Mouse (Mus musculus) heart, adult 2 months (tissue): ENCODE results near the gene Nrf1. TPM values are rescaled to one million over a fixed set of nuclear protein-coding genes. Genes with fewer than 3 reads are reported as not detected.

Experiments used
- DNase-seq, 2 experiments: peaks; one replicate each; pipeline ENCODE4 v3.0.0; 2021
- H3K27ac ChIP-seq: fragments of 200-600 bp; 2 replicates; pipeline ENCODE4 v1.8.1; 2022
- H3K27me3 ChIP-seq: fragments of 200-500 bp; 2 replicates; pipeline ENCODE4 v1.6.1; 2012; ENCODE audit warnings: mild to moderate bottlenecking, low read length, inconsistent platforms, mixed read lengths; ENCODE audit not compliant: control insufficient read depth, insufficient read depth
- H3K36me3 ChIP-seq: fragments of 200-500 bp; 2 replicates; pipeline ENCODE4 v1.6.1; 2012; ENCODE audit warnings: low read length, inconsistent platforms; ENCODE audit not compliant: control insufficient read depth, insufficient read depth
- H3K4me1 ChIP-seq: fragments of 200-500 bp; 2 replicates; pipeline ENCODE4 v1.6.1; 2011; ENCODE audit warnings: low read length; ENCODE audit not compliant: control insufficient read depth, insufficient read depth
- H3K4me3 ChIP-seq: fragments of 200-600 bp; 2 replicates; pipeline ENCODE4 v1.8.1; 2022
- H3K79me2 ChIP-seq: fragments of 200-500 bp; replicated peaks from 2 replicates; pipeline ENCODE4 v1.6.1; 2012; ENCODE audit warnings: mild to moderate bottlenecking, inconsistent platforms, low read length, moderate library complexity, mixed read lengths; ENCODE audit not compliant: control insufficient read depth, insufficient read depth
- H3K9ac ChIP-seq: fragments of 200-500 bp; 2 replicates; pipeline ENCODE4 v1.6.1; 2012; ENCODE audit warnings: low read depth, mild to moderate bottlenecking, control low read depth, inconsistent platforms, low read length, mixed read lengths
- CTCF ChIP-seq: fragments of 200-600 bp; IDR thresholded peaks from 2 replicates; pipeline ENCODE4 v1.8.1; 2022; ENCODE audit warnings: antibody characterized with exemption, mild to moderate bottlenecking, moderate library complexity
- EP300 ChIP-seq: fragments of 200-500 bp; IDR thresholded peaks from 2 replicates; pipeline ENCODE4 v1.6.1; 2011; ENCODE audit warnings: low read depth, low read length, control low read depth; ENCODE audit not compliant: insufficient read depth
- POLR2A ChIP-seq: fragments of 200-500 bp; IDR thresholded peaks from 2 replicates; pipeline ENCODE4 v1.6.1; 2011; ENCODE audit warnings: mild to moderate bottlenecking, low read depth, low read length, control low read depth; ENCODE audit not compliant: insufficient read depth
- WGBS: fragments of 180-500 bp; shearing (Covaris S2); methylation state at CpG from one replicate; pipeline ENCODE4 v1.1.7; 2018; 5-methylcytosine and 5-hydroxymethylcytosine counted together
- intact Hi-C: fragments of 180-260 bp; cut with DNase I; formaldehyde crosslinking; loops from one replicate; pipeline ENCODE4 v1.15.1; 2025
- polyA plus RNA-seq: library from polyadenylated mRNA; depleted of rRNA; stranded (reverse); fragments of >200 nt; gene quantifications from 2 replicates; pipeline ENCODE4 v1.2.3, GENCODE M21; 2012
- total RNA-seq, 2 experiments: library from RNA; stranded (reverse); gene quantifications; 2 replicates each; pipeline ENCODE4 v1.2.3; 2021

Nrf1 gene
- total and polyA plus RNA-seq, 3 experiments: 12.7 to 13.9 (median 12.8) TPM

- Histone ChIP-seq H3K9ac (no peak overlapping the region), H3K27me3 (peaks cover 50% of the 10 kb centered on the region), H3K4me1 (peaks cover 2% of the 10 kb centered on the region), H3K4me3 (no peak overlapping the region), H3K27ac (no peak overlapping the region), H3K79me2 (no peaks in the 10 kb centered on the region), H3K36me3 (no peaks in the 10 kb centered on the region)
- DNase-seq: no peak
- intact Hi-C loops: no loop called here
- 38% methylated on average over 10 of the region's 10 CpGs for WGBS
- TF ChIP-seq CTCF: no peak
- TF ChIP-seq POLR2A: no peak
These were observed 124.2 kb downstream of the Nrf1 start for GRCm38 (mm10) chr6:30171967-30172366.

GRCm38 (mm10) chr6:30172441-30172819 is 124.6 kb downstream of the Nrf1 start:
- TF ChIP-seq EP300 (no peak), POLR2A (no peak), CTCF (no peak)
- intact Hi-C loops: no loop called here
- H3K79me2 ChIP-seq: no peaks in the 10 kb centered on the region

GRCm38 (mm10) chr6:30172820-30173550 is 125.2 kb downstream of the Nrf1 start:
- H3K9ac ChIP-seq: no peak overlapping the region
- WGBS: 3% methylated on average over 44 of the region's 44 CpGs
- intact Hi-C loops: no loop called here

More at GRCm38 (mm10) chr6:30172441-30172819, 124.6 kb downstream of the Nrf1 start:
- no peak overlapping the region for H3K4me3 ChIP-seq
- no peak overlapping the region for H3K27ac ChIP-seq
- H3K27me3 ChIP-seq: peaks cover 51% of the 10 kb centered on the region
- peaks cover 2% of the 10 kb centered on the region for H3K4me1 ChIP-seq
- H3K9ac ChIP-seq: no peak overlapping the region
- no peak for DNase-seq
- WGBS: 16% methylated on average over 8 of the region's 8 CpGs
- no peaks in the 10 kb centered on the region for H3K36me3 ChIP-seq

GRCm38 (mm10) chr6:30173551-30174460 is 126.0 kb downstream of the Nrf1 start:
- Histone ChIP-seq H3K79me2 (no peaks in the 10 kb centered on the region), H3K27ac (no peak overlapping the region), H3K4me1 (peaks cover 2% of the 10 kb centered on the region), H3K4me3 (peak overlapping the region; percentile 39), H3K9ac (no peak overlapping the region), H3K36me3 (no peaks in the 10 kb centered on the region), H3K27me3 (peaks cover 58% of the 10 kb centered on the region)
- DNase-seq: peak in 1 of 2 experiments; percentile 23
- no peak for TF ChIP-seq POLR2A
- TF ChIP-seq CTCF: no peak
- TF ChIP-seq EP300: no peak
- intact Hi-C loops: no loop called here
- WGBS: 2% methylated on average over 80 of the region's 80 CpGs

More at GRCm38 (mm10) chr6:30172820-30173550, 125.2 kb downstream of the Nrf1 start:
- H3K36me3 ChIP-seq: no peaks in the 10 kb centered on the region
- H3K4me3 ChIP-seq: peak overlapping the region; percentile 39
- no peak overlapping the region for H3K27ac ChIP-seq
- no peaks in the 10 kb centered on the region for H3K79me2 ChIP-seq
- peaks cover 2% of the 10 kb centered on the region for H3K4me1 ChIP-seq
- TF ChIP-seq POLR2A (no peak), CTCF (peak; percentile 72)
- peaks cover 53% of the 10 kb centered on the region for H3K27me3 ChIP-seq
- peak; percentile 23 to 51 for DNase-seq

GRCm38 (mm10) chr6:30174461-30175224 is 126.9 kb downstream of the Nrf1 start:
- intact Hi-C loops: no loop called here
- Histone ChIP-seq H3K4me3 (peak overlapping the region; percentile 39; the same call in 1 of the 2 replicates), H3K9ac (no peak overlapping the region), H3K4me1 (peaks cover 2% of the 10 kb centered on the region), H3K36me3 (no peaks in the 10 kb centered on the region), H3K27ac (no peak overlapping the region), H3K79me2 (no peaks in the 10 kb centered on the region), H3K27me3 (peaks cover 58% of the 10 kb centered on the region)
- no peak for TF ChIP-seq POLR2A
- no peak for TF ChIP-seq EP300
- no peak for TF ChIP-seq CTCF
- peak in 1 of 2 experiments; percentile 31 for DNase-seq
- WGBS: 2% methylated on average over 33 of the region's 33 CpGs
